Mouse (Mus musculus) lung, adult 2 months (tissue): ENCODE measurements around the gene Mthfsl.
"Not testable (repeated sequence)": the region's sequence is repeated elsewhere in the genome, so short reads cannot be mapped to it uniquely, and the experiment has no call there.

Source experiments
- CTCF ChIP-seq: fragments of 200-500 bp; IDR thresholded peaks from 2 replicates; pipeline ENCODE4 v1.5.1; 2011; ENCODE audit warnings: mild to moderate bottlenecking, low read length, control low read depth; ENCODE audit not compliant: insufficient read depth
- POLR2A ChIP-seq: fragments of 200-500 bp; IDR thresholded peaks from 2 replicates; pipeline ENCODE4 v1.6.1; 2011; ENCODE audit warnings: low read depth, mild to moderate bottlenecking, control low read depth, low read length, borderline replicate concordance; ENCODE audit errors: extremely low read depth

GRCm38 (mm10) chr9:88691307-88691706 lies 28.8 kb downstream of the Mthfsl start:
- not testable (repeated sequence) for TF ChIP-seq POLR2A, CTCF
